Comparison of ENCODE assay signal across 8 mouse cellular contexts in the genomic region with DNA sequence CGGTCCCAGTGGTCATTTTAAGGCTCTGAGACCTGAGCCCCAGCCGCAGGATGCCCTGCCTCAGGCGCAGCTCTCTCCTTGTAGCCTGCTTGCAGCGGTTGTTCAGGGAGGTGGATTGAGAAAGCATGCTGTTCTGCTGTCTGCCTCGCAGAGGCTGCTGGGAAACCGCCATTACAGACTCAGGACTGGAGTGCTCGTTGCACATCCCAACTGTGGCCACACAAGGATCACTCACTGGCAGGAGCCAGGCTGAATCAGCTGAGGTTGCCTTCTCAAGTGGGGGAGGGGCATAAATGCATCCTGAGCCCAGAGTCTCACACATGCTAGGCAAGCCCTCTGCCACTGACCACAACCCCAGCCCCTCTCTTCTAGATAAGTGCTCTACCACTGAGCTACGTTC. TPM values are rescaled to one million over a fixed set of nuclear protein-coding genes. Genes with fewer than 3 reads are reported as not detected.
DNase-seq lines count a peak whose midpoint lies in the region; ATAC-seq and TF ChIP-seq lines count a peak whose summit lies in the region.

No protein-coding gene starts in this region.

- H3K27ac ChIP-seq in lung, embryonic 14.5 days (ENCODE audit: low read depth), result no peak overlapping the region
- no peak overlapping the region for H3K27ac ChIP-seq in limb, embryonic 11.5 days (replicated peaks; ENCODE audit: low read depth, low read length)

- DNase-seq in CD4-positive, CD25-positive, alpha-beta regulatory T cell, adult 2 months (ENCODE audit: low read depth, low spot score), result peak; percentile 39
- DNase-seq in lung, embryonic 14.5 days, result peak; percentile 41
- DNase-seq in lung, postnatal 10 days, result no peak
- DNase-seq in limb, embryonic 11.5 days (ENCODE audit: low spot score), result no peak
- DNase-seq in retina, postnatal 1 day, result peak; percentile 52
- DNase-seq in c-Kit-positive CD71-positive TER-119-positive erythroid progenitor cells, embryonic 14.5 days (ENCODE audit: low spot score), result no peak

- 45% methylated on average over 8 of the region's 8 CpGs for WGBS in lung, embryonic 14.5 days
- WGBS in limb, embryonic 11.5 days, result 49% methylated on average over 8 of the region's 8 CpGs

- H3K27me3 ChIP-seq in lung, embryonic 14.5 days (ENCODE audit: insufficient read depth, low read length), result no peaks in the 10 kb centered on the region
- no peaks in the 10 kb centered on the region for H3K27me3 ChIP-seq in limb, embryonic 11.5 days (ENCODE audit: control insufficient read depth, insufficient read depth, low read length)

- H3K4me3 ChIP-seq in lung, embryonic 14.5 days (ENCODE audit: low read depth, low read length), result no peak overlapping the region
- H3K4me3 ChIP-seq in limb, embryonic 11.5 days (ENCODE audit: low read depth, low read length), result no peak overlapping the region

- no peaks in the 10 kb centered on the region for H3K9me3 ChIP-seq in lung, embryonic 14.5 days (ENCODE audit: low read depth, low read length)
- H3K9me3 ChIP-seq in limb, embryonic 11.5 days (ENCODE audit: control insufficient read depth, low read length), result no peaks in the 10 kb centered on the region

- no peak overlapping the region for H3K4me2 ChIP-seq in lung, embryonic 14.5 days
- no peak overlapping the region for H3K4me2 ChIP-seq in limb, embryonic 11.5 days (ENCODE audit: low read depth, severe bottlenecking)

- peaks cover 19% of the 10 kb centered on the region for H3K36me3 ChIP-seq in lung, embryonic 14.5 days (ENCODE audit: insufficient read depth)
- H3K36me3 ChIP-seq in limb, embryonic 11.5 days (ENCODE audit: control insufficient read depth, insufficient read depth, low read length), result peaks cover 5% of the 10 kb centered on the region; the same call in 1 of the 2 replicates

- no peak overlapping the region for H3K9ac ChIP-seq in lung, embryonic 14.5 days
- peak overlapping the region; percentile 27; the same call in 1 of the 2 replicates for H3K9ac ChIP-seq in limb, embryonic 11.5 days (ENCODE audit: low read length)

- H3K4me1 ChIP-seq in lung, embryonic 14.5 days (ENCODE audit: insufficient read depth), result peaks cover 17% of the 10 kb centered on the region
- H3K4me1 ChIP-seq in limb, embryonic 11.5 days (ENCODE audit: control insufficient read depth, insufficient read depth, low read length), result peaks cover 24% of the 10 kb centered on the region

- ATAC-seq in CD4-positive, CD25-positive, alpha-beta regulatory T cell, adult 4 months, result no peak
- no peak for ATAC-seq in lung, embryonic 14.5 days (ENCODE audit: insufficient read depth)
- no peak for ATAC-seq in limb, embryonic 11.5 days (ENCODE audit: insufficient number of reproducible peaks, low FRiP score, low TSS enrichment, low read depth)
- ATAC-seq in megakaryocyte progenitor cell, adult 5-6 weeks (replicated peaks; ENCODE audit: poor library complexity), result no peak

- TF ChIP-seq CTCF in lung, embryonic 14.5 days (IDR thresholded peaks at IDR 0.05; ENCODE audit: low read depth), result no peak

RNA-seq across cellular contexts. Expression of gene Ap5z1, which starts 18.0 kb away (rescaled TPM):
- polyA plus RNA-seq in CD4-positive, CD25-positive, alpha-beta regulatory T cell, adult 4 months (2017; shearing (Covaris generic)), result 10 to 100 TPM; 19.5 to 28.9 TPM
- polyA plus RNA-seq in lung, embryonic 14.5 days (2014; fragmentation: Nextera tagmentation; extraction: Ambion mirVana), result 8.9 and 9.9 TPM in 2 replicates
- 8.0 and 8.5 TPM in 2 replicates for polyA plus RNA-seq in limb, embryonic 11.5 days (2014; fragmentation: Nextera tagmentation; extraction: Ambion mirVana)
- 5.6 and 6.8 TPM in 2 replicates for total RNA-seq in megakaryocyte progenitor cell, adult 5-6 weeks (2015)
- total RNA-seq in megakaryocyte progenitor cell, adult 5-6 weeks (2017), result 4.7 and 8.0 TPM in 2 replicates

RNA-seq across cellular contexts. Expression of gene Foxk1, which starts 44.4 kb away (rescaled TPM):
- 10 to 100 TPM in 1 of 2 experiments, 1 to 10 TPM in 1; 8.2 to 13.2 TPM for polyA plus RNA-seq in CD4-positive, CD25-positive, alpha-beta regulatory T cell, adult 4 months (2017; shearing (Covaris generic))
- polyA plus RNA-seq in lung, embryonic 14.5 days (2014; fragmentation: Nextera tagmentation; extraction: Ambion mirVana), result 5.4 and 7.9 TPM in 2 replicates
- 3.3 and 4.7 TPM in 2 replicates for polyA plus RNA-seq in limb, embryonic 11.5 days (2014; fragmentation: Nextera tagmentation; extraction: Ambion mirVana)
- 14.1 and 18.1 TPM in 2 replicates for total RNA-seq in megakaryocyte progenitor cell, adult 5-6 weeks (2015)
- total RNA-seq in megakaryocyte progenitor cell, adult 5-6 weeks (2017), result 8.4 and 8.5 TPM in 2 replicates

Comparison
In these comparisons a context has a peak if more than half of its experiments do, and no peak if none do; other contexts are left out.
1. DNase-seq: peak in CD4-positive, CD25-positive, alpha-beta regulatory T cell, adult 2 months (single experiment), lung, embryonic 14.5 days (single experiment) and retina, postnatal 1 day (single experiment); none in lung, postnatal 10 days (single experiment), limb, embryonic 11.5 days (single experiment) and c-Kit-positive CD71-positive TER-119-positive erythroid progenitor cells, embryonic 14.5 days (single experiment).